9 mouse cellular contexts compared by ENCODE assay signal in the genomic region with DNA sequence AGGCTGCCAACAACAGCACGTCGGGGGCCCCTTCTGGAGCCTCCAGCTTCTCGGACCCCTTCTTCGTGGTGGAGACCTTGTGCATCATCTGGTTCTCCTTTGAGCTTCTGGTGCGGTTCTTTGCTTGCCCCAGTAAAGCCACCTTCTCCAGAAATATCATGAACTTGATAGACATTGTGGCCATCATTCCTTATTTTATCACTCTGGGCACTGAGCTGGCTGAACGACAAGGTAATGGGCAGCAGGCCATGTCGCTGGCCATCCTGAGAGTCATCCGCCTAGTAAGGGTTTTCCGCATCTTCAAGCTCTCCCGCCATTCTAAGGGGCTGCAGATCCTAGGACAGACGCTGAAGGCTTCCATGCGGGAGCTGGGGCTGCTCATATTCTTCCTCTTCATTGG. TPM values are rescaled to one million over a fixed set of nuclear protein-coding genes. Genes with fewer than 3 reads are reported as not detected.
DNase-seq lines count a peak whose midpoint lies in the region; ATAC-seq and TF ChIP-seq lines count a peak whose summit lies in the region.
"Had no signal": no experiment of that assay in that cellular context is flagged by ENCODE, and none has a peak within 500 bp of the region (broad histone marks: within the 10 kb centered on the region; RNA-seq: fewer than 3 reads in every experiment).

No protein-coding gene starts in this region.

- H3K36me3 ChIP-seq in kidney, embryonic 15.5 days, result no peaks in the 10 kb centered on the region
- no peaks in the 10 kb centered on the region for H3K36me3 ChIP-seq in intestine, embryonic 14.5 days (ENCODE audit: control insufficient read depth, insufficient read depth, low read length)
- H3K36me3 ChIP-seq in neural tube, embryonic 13.5 days, result no peaks in the 10 kb centered on the region

- peak overlapping the region; percentile 100 for H3K4me2 ChIP-seq in kidney, embryonic 15.5 days
- H3K4me2 ChIP-seq in intestine, embryonic 14.5 days (ENCODE audit: low read length), result peak overlapping the region; percentile 93
- peak overlapping the region; percentile 92 for H3K4me2 ChIP-seq in neural tube, embryonic 13.5 days

- no peak for DNase-seq in kidney, postnatal 14 days
- peak; percentile 38 for DNase-seq in CD4-positive helper T cell, adult 2 months (ENCODE audit: low read depth, low spot score)
- peak; percentile 58 for DNase-seq in intestine, embryonic 14.5 days (ENCODE audit: low spot score)
- no peak for DNase-seq in ovary, postnatal 10 days (ENCODE audit: low spot score)
- DNase-seq in gastrocnemius, postnatal 10 days, result no peak

- TF ChIP-seq CTCF in cortical plate, adult 2 months (IDR thresholded peaks at IDR 0.05; ENCODE audit: extremely low read depth, insufficient read depth, low read length), result no peak

- no peak for TF ChIP-seq POLR2A in cortical plate, adult 2 months (IDR thresholded peaks at IDR 0.05; ENCODE audit: extremely low read depth, insufficient read depth, low read length)

- peaks cover 20% of the 10 kb centered on the region; the same call in 1 of the 2 replicates for H3K27me3 ChIP-seq in kidney, embryonic 15.5 days
- H3K27me3 ChIP-seq in intestine, embryonic 14.5 days (replicated peaks; ENCODE audit: control insufficient read depth, insufficient read depth, low read length), result peaks cover 17% of the 10 kb centered on the region
- peaks cover 12% of the 10 kb centered on the region for H3K27me3 ChIP-seq in neural tube, embryonic 13.5 days

- WGBS in kidney, embryonic 15.5 days, result 51% methylated on average over 12 of the region's 12 CpGs
- 51% methylated on average over 12 of the region's 12 CpGs for WGBS in intestine, embryonic 14.5 days
- WGBS in neural tube, embryonic 13.5 days, result 54% methylated on average over 12 of the region's 12 CpGs

- peak overlapping the region; percentile 73 for H3K4me3 ChIP-seq in kidney, embryonic 15.5 days (replicated peaks)
- peak overlapping the region; percentile 75 for H3K4me3 ChIP-seq in cortical plate, adult 2 months (ENCODE audit: insufficient read depth, low read length)
- peak overlapping the region; percentile 58 for H3K4me3 ChIP-seq in intestine, embryonic 14.5 days (ENCODE audit: low read depth, low read length)
- H3K4me3 ChIP-seq in neural tube, embryonic 13.5 days, result peak overlapping the region; percentile 66

- no peaks in the 10 kb centered on the region for H3K9me3 ChIP-seq in kidney, embryonic 15.5 days (replicated peaks)
- H3K9me3 ChIP-seq in intestine, embryonic 14.5 days (ENCODE audit: control insufficient read depth, low read length), result no peaks in the 10 kb centered on the region
- no peaks in the 10 kb centered on the region for H3K9me3 ChIP-seq in neural tube, embryonic 13.5 days

- H3K4me1 ChIP-seq in kidney, embryonic 15.5 days, result peaks cover 20% of the 10 kb centered on the region
- no peaks in the 10 kb centered on the region; the same call in 1 of the 2 replicates for H3K4me1 ChIP-seq in cortical plate, adult 2 months (ENCODE audit: control insufficient read depth, insufficient read depth, low read length)
- no peaks in the 10 kb centered on the region for H3K4me1 ChIP-seq in intestine, embryonic 14.5 days (replicated peaks; ENCODE audit: control insufficient read depth, insufficient read depth, low read length)
- peaks cover 48% of the 10 kb centered on the region for H3K4me1 ChIP-seq in neural tube, embryonic 13.5 days (replicated peaks)

- no peak overlapping the region for H3K27ac ChIP-seq in kidney, embryonic 15.5 days
- peak overlapping the region; percentile 78 for H3K27ac ChIP-seq in cortical plate, adult 2 months (ENCODE audit: insufficient read depth, low read length)
- no peak overlapping the region for H3K27ac ChIP-seq in intestine, embryonic 14.5 days (ENCODE audit: low read depth)
- H3K27ac ChIP-seq in neural tube, embryonic 13.5 days (replicated peaks), result no peak overlapping the region

- no peak for ATAC-seq in kidney, embryonic 15.5 days (replicated peaks; ENCODE audit: low FRiP score)
- no peak for ATAC-seq in intestine, embryonic 14.5 days (replicated peaks; ENCODE audit: low FRiP score, low TSS enrichment, low read depth)
- ATAC-seq in neural tube, embryonic 13.5 days (ENCODE audit: low read depth), result no peak
- ATAC-seq: Patski had no signal

- H3K9ac ChIP-seq in kidney, embryonic 15.5 days, result no peak overlapping the region
- no peak overlapping the region for H3K9ac ChIP-seq in intestine, embryonic 14.5 days (ENCODE audit: low read length)
- peak overlapping the region; percentile 78 for H3K9ac ChIP-seq in neural tube, embryonic 13.5 days

RNA-seq across cellular contexts. Expression of a gene that starts 1.1 kb away (rescaled TPM):
- polyA plus RNA-seq in kidney, embryonic 15.5 days (2015; fragmentation: Nextera tagmentation; extraction: Ambion mirVana), result 1.1 and 1.4 TPM in 2 replicates
- 5.6 and 6.6 TPM in 2 replicates for polyA plus RNA-seq in cortical plate, adult 2 months (2012; rRNA removed)
- 1.4 and 1.7 TPM in 2 replicates for polyA plus RNA-seq in intestine, embryonic 14.5 days (2014; fragmentation: Nextera tagmentation; extraction: Ambion mirVana)
- polyA plus RNA-seq in neural tube, embryonic 13.5 days (2015; fragmentation: Nextera tagmentation; extraction: Ambion mirVana), result 2.8 and 3.9 TPM in 2 replicates
- total RNA-seq in gastrocnemius, postnatal 10 days (2021), result under 1 TPM; 0.28 to 0.70 TPM
- polyA plus RNA-seq: Patski had no signal

Comparison
In these comparisons a context has a peak if more than half of its experiments do, and no peak if none do; other contexts are left out.
1. DNase-seq: peak in CD4-positive helper T cell, adult 2 months (single experiment) and intestine, embryonic 14.5 days (single experiment); none in kidney, postnatal 14 days (single experiment), ovary, postnatal 10 days (single experiment) and gastrocnemius, postnatal 10 days (single experiment).
2. Peak in every context shown above with its lines, with median percentiles within 50 percentile points of each other: H3K4me2 ChIP-seq and H3K4me3 ChIP-seq.